Mouse (Mus musculus): ENCODE measurements around the gene Olfr1373.

DNA sequence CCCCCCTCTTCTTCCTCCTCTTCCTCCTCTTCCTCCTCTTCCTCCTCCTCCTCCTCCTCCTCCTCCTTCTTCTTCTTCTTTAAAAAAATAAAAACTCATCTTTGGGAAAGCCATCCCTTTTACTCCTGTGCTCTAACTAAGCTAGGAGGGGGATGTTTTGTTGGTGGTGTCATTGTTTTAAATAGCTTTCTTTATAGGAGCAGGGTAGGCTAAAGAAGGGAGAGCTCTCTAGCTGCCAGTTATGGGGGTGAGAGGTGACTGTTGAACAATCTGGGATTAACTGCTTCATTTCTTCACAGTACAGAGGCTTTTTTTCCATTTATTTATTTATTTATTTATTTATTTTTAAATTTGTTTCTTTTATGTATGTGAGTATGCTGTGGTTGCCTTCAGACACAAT is 39.8 kb downstream of the Olfr1373 start:
- TF ChIP-seq CTCF (IDR thresholded peaks at IDR 0.05; ENCODE audit: insufficient read depth, low read depth, low read length) (no peak), POLR2A (IDR thresholded peaks at IDR 0.05; ENCODE audit: insufficient read depth, low read depth, low read length) (no peak)

Data from olfactory bulb, adult 2 months (tissue).